Mouse (Mus musculus) liver, postnatal 0 days (tissue): ENCODE measurements around the gene Cdc42bpa.

Experiments
- CTCF ChIP-seq: sonication (generic); IDR thresholded peaks from 2 replicates; pipeline ENCODE4 v1.5.1; 2016; ENCODE audit warnings: antibody characterized with exemption, low read depth
- EP300 ChIP-seq: IDR thresholded peaks from 2 replicates; pipeline ENCODE4 v1.6.1; 2016; ENCODE audit warnings: antibody characterized with exemption, low read depth, mild to moderate bottlenecking

GRCm38 (mm10) chr1:179953251-179953650 lies 7.0 kb upstream of the Cdc42bpa start:
- no peak for TF ChIP-seq CTCF
- no peak for TF ChIP-seq EP300
